Mouse (Mus musculus): ENCODE measurements at regions not wholly inside any gene's neighbourhood (a gene's known extent, or its start where the extent isn't known, plus 50 kb on each side); places are given as distances from the start of the nearest gene placed in this dataset.
A peak's percentile ranks its signal among the peaks of the same experiment; 100 is the strongest.

DNA sequence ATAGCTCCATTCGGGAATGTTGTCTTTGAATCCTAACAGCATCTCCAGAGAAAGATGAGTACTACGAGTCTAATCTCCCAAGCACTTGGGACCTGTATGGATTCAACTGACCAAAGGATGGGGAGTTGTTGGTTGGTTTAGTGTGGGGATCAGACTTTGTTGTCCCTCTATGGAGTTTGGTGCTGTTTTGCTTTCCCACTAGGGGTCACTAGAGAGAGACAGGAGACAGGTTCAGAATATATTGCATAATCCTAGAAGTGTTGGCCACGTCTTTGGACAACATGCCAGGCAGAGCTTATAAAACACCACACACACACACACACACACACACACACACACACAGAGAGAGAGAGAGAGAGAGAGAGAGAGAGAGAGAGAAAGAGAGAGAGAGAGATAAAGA is 118.6 kb upstream of the Ercc6l2 start:
- DNase-seq (ENCODE audit: low spot score in 2 of 2), result peak in 1 of 2 experiments; percentile 19

DNA sequence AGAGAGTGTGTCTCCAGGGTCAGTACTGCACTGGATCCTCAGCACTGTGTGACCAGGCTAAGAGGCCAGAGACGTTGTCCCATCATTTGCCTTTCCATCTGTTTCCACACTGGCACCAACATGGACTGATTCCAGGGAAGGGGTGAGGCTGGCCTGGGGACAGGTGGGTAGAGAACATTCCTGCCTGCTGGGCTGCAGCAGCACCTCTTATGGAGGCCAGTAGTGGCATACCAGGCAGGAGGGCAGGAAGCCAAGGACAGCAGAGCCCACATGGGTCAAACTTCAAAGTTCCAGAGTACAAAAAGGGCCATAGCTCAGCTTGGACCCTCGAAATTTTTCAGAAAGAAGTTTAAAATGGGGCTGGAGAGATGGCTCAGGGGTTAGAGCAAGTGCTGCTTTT is 115.4 kb upstream of the Ercc6l2 start:
- no peak for DNase-seq (ENCODE audit: low spot score in 2 of 2)

DNA sequence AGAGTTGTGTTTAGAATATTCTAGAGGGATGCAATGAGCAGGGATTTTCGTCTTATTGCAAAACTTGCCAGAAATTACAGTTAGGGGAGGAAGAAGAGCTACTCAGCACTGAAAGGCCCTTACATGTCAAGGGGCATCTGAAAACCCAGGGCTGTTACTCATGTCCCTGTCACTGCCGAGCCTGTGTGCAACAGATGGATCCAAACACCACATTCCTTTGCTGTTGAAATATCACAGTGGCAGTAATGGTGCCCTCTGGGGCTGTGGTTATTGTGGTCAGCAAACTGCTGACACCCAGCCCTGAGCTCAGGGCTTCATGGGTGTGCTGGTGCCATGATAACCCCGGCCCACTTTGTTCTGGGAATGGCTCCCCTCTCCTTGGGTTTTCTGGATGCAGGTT is 114.3 kb upstream of the Ercc6l2 start:
- no peak for DNase-seq (ENCODE audit: low spot score in 2 of 2)

DNA sequence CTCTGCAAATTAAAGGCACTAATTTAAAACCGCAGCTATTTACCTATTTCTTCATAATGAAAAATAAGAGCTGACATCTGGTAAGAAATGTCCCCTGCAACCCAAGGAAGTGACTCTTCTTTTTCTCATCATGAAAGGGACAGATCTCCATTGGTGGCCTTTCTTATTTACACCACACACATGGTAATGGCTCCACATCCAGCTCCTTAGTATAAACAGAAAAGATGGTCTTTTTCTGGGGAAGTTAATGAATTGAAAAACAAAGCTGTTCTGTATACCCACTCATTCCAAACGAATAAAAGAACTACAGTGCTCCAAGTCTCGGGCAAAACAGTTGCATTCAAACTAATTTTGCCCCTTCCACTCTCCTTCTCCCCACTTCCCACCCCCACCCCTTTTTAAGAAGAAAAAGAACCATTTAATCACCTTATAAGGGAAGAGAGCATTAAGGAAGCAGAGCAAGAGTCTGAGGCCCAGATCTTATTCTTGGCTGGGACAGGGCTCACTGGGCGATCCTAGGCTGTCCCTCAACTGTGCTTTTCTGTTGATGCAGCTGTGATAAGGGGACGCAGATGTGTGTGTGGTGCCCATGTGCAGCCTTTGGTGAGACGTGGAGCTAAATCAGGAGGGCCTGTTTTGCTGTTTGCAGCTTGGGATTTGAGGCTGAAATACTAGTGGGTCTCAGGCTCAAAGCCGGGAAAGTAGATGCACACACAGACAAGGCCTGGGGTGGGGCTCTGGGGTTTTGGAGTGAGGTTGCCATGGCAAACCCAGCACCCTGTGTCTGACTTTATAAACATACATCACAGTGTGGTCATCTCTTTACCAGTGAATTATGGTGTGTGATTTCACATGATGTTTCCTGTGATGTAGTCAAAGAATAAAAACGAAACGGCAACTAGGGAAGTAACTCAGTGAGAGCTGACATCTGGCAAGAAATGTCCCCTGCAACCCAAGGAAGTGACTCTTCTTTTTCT is 113.6 kb upstream of the Ercc6l2 start:
- DNase-seq (ENCODE audit: low spot score in 2 of 2), result no peak

DNA sequence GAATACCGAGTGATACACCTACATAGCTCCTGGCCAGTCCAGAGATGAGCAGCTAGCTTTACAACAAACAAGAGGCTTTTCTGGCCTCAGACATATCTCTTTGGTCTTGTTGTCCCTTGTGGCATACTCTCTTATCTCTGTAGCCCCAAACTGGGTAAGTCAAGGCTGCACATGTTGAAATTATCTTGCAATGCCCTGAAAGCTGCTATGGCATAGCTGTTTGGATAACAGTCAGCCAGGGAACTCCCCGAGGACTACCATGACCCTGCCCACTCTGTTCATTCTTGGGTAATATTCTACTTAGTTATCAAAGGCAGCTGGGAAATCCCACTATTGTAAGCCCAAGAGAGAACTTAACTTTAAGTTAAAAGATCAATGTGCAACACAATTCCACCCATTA is 106.5 kb upstream of the Ercc6l2 start:
- no peak for DNase-seq (ENCODE audit: low spot score in 2 of 2)

DNA sequence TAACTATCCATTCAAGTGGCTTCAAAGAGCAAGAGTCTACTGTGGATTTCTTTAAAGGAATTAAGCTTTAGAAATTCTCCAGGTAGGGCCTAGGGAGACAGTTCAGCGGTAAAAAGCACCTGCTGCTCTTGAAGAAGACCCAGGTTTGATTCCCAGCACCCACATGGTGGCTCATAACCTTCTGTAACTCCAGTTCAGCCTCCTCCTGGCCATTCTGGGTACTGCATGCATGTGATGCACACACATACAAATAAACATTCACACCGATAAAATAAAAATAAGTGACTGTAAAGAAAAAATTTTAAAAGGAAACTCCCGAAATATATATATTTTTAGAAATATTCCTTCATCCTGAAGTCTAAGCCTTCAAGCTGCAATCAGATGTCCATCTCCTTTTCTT is 101.9 kb upstream of the Ercc6l2 start:
- no peak for DNase-seq (ENCODE audit: low spot score in 2 of 2)

DNA sequence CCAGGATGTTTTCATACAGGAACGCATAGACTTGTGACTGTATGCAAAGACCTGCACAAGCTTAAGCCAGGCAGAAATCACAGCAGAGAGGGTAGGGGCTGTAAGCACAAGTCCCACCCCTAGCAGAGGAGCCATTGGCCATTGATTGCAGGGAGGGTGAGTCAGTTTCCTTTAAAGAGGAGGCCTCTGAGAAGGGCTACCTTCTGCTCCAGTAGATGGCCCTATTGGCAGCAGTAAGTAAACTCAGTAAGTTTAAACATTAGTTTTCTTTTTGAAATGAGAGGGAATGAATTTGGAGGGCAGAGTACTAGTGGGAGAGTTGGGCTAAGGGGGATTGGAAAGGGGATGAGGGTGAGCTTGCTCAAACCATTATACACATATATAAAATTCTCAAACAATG is 98.5 kb upstream of the Ercc6l2 start:
- DNase-seq (ENCODE audit: low spot score in 2 of 2), result no peak

DNA sequence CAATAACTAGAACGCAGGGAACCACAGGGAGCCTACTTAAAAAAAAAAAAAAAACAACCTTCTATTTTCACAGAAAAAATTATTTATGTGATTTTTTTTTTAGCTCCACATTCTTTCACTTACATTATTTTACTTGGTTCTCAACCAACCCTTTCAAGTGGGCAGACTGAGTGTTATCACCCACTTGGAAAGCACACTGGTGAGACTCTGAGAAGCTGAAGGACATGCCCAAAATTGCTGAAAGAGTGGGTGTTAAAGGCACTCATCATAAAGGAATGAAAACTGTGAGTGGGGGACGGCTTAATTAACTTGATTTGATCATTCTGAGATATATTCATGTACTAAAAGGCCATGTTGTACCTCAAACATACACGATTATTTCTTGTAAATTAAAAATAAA is 97.8 kb upstream of the Ercc6l2 start:
- no peak for DNase-seq (ENCODE audit: low spot score in 2 of 2)

DNA sequence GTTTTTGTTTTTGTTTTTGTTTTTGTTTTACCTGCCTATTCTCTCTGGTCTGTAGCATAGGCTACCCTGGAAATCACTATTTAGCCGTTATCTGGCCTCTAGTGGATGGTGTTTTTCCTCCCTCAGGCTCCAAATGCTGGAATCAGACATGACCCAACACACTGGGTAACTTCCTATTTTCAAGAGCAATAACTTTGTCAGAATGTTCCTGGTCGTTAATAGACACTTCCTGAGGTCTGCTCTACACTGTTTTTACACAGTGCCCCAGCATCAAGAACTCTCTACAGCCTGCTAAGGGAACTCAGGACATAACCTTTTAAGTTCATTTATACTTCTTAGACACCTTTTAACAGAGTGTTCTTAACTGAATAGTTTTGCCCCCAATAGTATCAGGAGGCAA is 96.3 kb upstream of the Ercc6l2 start:
- DNase-seq (ENCODE audit: low spot score in 2 of 2), result no peak

DNA sequence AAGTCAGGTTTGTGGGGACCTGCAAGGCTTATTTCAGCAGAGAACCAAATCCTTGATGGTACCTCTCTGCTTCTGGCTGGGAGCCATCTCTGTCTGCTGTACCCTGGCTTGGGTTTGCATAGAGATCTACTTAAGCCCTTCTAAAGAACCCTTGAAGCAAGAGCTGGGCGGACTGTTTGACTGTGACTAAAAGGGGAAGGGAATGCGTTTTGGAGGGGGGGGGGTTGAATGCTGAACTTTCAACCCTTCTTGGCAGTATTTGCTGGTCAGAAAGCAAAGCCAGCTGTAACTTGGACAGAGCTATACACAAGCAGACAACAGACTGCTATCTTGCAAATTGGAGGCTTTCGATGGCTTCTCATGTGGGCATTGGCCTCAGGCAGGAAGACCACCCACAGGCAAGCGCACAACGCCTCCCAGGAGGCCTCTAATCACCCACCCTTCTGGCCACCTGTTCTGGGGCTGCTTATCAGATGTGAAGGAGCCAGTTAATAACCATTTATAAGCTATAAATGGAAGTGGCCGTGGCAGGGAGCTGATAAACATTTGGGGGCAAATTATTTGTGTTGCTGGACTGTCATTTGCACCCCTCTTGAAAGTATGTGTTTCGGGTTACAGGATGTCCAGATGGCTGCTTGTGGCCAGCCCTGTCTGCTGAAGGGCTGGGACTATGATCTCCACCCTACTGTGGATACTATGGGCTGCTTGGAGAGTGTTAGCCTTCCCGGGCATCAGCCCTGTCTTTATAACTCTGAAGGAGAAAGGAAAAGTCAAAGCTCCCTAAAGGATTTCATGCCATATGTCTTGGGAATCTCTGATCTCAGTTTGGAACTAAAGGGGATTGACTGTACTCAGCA is 95.5 kb upstream of the Ercc6l2 start:
- DNase-seq (ENCODE audit: low spot score in 2 of 2), result peak in 1 of 2 experiments; percentile 15

DNA sequence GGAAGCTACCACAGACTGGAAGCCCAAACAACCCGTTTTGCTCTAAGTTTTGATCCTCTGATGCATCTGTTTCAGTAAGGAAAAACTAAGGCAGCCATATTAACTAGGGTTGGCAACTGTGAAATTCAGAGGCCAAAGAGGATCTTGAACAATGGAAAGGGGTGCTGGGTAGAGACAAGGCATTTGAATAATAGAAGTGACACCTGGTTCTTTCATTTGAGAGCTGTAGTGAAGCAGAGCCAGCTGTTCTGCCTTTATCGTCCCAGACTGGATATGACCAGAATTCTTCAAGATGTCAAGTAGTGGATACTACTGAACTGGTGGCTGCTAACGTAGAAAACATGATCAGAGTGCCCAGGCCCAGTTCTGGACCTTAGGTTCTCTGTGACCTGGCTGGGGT is 94.4 kb upstream of the Ercc6l2 start:
- DNase-seq (ENCODE audit: low spot score in 2 of 2), result no peak

DNA sequence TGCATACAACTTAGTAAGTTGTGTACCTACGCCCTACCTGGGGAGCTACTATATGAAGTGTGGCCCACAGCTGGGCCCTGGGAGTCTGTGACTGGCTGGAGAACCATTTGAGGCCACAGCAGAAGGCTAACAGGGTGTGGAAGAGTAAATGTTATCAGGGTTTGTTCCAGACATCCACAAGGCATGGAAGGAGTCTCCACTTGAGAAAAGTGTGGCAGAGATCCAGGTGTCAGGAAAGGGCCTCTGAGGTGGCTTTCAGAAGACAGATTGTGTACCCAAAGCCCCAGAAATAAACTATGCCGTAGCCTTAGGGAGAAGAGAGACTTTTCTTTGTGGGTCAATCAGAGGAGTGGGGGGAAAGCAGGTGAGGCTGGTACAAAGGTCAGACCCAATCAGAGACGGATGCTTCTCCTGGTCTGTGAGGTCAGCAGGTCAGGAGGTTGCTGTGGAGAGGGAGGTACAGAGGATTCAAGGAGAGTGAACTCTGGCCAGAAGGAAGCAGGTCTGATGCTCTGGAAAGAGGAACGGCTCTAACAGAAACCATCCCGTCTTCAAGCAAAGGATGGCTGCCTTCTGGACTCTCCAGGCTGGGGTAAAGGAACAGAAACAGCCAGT is 93.9 kb upstream of the Ercc6l2 start:
- DNase-seq (ENCODE audit: low spot score in 2 of 2), result no peak

DNA sequence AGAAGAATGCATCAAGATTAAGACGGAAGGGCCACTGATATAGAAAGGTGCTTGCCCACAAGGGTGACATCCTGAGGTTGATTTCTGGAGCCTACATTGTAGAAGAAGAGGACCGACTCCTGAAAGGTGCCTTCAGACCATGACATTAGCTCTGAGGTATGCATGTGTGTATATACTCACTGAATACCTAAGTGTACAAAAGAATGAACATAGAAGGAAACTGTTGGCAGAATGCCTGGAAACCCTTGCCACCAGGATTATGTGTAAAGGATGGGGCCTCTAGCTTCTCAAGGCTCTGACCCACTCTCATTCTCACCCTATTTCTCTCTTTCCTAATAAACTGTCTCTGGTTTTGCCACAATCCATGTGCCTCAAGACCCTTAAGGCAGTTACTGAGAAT is 90.7 kb upstream of the Ercc6l2 start:
- no peak for DNase-seq (ENCODE audit: low spot score in 2 of 2)

DNA sequence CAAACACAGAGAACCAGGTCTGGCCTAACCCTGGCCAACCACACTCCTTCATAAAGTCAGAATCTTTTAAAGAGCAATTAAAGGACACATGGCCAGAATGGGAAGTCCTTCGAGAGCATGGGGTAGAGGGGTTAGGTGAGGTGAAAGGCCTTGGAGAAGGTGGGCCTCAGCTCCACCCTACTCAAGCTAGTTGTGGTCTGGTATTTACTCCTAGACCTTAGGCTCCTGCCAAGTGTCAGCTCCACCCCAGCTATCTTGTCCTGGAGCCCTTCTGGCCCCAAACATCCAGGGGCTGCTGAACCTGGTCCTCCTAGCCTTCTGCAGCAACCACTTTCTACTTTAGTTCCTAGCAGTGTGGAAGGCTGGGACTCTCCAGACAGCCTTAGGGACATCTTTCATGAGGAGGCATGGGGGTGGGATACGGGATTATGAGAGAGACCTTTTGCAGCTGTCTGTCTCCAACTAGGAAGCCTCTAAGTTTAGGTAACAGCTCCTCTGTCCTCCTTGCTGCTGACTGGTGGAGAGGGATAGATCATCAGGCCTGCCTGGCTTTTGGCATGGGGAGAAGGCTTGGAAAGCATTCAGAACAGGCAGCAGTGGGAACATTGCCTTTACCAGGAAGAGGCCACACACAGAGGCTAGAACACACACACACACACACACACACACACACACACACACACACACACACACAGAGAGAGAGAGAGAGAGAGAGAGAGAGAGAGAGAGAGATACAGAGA is 90.0 kb upstream of the Ercc6l2 start:
- DNase-seq (ENCODE audit: low spot score in 2 of 2), result no peak

DNA sequence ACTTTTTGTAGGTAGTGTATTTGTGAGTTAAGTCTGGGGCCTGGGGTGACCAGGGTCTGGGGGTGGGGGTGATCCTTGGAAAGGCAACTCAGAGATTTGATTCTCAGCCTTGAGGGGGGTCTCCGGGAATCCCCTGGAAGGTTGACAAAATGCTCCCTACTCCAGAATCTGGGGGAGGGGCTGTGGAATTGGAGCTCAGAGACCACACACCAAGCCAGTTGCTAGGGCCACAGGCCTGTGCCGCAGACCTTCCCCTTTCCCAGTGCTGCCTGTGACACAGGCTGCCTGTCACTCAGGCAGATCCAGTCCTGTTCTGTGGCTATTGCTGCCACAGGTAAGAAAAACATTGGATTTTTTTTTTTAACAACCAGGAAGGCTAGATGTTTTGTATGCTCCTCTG is 89.0 kb upstream of the Ercc6l2 start:
- no peak for DNase-seq (ENCODE audit: low spot score in 2 of 2)

DNA sequence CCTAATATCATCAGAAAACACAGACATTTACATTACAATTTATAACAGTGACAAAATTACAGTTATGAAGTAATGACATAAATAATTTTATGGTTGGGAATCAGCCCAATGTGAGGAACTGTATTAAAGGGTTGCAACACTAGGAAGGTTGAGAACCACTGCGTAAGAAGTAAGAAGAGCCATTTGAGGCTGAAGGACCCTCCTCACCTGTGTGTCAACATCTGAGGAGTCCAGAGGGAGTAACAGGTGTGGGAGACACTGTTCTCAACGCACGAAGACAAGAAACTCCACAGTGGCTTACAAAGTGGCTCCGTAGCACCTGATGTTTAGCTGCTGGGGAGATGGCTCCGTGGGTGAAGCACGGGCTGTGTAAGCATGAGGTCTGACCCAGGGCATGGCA is 88.5 kb upstream of the Ercc6l2 start:
- DNase-seq (ENCODE audit: low spot score in 2 of 2), result no peak

DNA sequence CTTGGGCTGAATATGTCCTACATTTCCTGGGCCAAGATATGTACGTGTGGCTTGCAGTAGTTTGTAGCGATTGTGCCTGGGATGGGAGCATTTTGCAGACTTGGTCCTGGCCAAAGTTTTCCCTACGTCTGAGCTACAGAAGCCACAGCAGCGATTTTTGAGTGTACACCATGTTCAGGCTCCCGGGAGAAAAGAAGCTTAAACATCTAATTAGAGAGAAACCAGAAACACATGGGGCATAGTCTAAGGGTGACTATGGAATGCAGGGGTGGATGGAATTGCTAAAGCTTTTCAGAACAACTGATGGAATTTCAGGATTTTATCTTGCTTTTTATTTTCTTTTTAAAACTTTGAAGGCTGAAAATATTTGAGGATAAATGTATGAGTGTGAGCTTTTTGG is 79.3 kb upstream of the Ercc6l2 start:
- no peak for DNase-seq (ENCODE audit: low spot score in 2 of 2)

DNA sequence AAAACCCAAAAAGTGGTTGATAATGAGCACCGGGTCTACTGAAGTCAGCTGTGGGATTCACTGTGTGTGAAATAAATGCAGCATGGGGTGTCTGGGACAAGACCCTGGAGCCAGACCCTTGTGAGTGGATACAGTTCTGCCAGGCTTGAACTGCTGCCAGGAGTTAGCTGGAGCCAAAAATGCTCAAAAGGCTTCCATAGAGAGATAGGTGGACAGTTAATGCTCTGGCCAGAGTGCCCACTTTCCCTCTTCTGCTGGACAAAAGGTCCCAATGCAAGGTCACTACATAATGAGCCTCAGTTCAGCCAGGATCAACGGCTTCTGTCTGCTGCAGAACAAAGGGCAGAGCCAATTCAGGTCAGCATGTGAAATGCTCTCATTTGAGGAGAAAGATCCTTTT is 73.2 kb upstream of the Ercc6l2 start:
- DNase-seq (ENCODE audit: low spot score in 2 of 2), result no peak

DNA sequence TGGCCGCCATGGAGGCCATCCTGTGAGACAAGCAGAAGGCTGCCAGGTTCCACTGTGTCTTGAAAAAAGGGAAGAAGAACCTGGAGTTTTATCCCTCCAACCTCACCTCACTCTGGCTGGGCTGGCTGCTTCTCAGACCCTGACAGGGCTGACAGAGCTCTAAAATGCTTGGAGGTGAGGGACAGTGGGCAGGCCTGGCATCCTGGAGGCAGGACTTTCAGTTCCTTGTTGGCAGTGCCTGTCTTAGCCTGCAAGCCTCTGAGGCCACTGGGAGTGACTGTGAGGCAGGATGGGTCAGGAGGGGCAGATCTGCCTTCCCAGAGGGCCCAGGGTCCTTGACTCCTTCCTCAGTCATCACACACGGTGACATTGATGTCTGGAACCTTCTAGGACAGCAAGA is 66.3 kb upstream of the Ercc6l2 start:
- no peak for DNase-seq (ENCODE audit: low spot score in 2 of 2)

DNA sequence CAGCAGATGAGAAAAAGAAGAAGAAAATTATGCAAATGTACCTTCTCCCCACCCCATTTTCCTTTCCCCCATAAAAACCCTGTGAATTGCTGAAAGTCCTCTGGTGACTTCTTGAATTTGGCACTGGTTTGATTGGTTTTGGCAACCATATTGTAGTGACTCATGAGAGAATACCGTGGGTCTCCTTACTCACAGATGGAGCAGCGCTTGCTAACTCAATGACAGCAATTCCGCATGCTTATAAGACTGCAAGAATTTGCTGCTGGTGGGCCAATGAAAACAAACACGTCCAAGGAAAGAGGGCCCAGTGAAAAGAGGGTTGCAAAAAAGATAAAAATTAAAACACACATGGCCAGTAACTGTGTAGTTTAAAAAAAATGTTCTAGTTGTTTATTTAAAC is 65.0 kb upstream of the Ercc6l2 start:
- DNase-seq (ENCODE audit: low spot score in 2 of 2), result no peak

DNA sequence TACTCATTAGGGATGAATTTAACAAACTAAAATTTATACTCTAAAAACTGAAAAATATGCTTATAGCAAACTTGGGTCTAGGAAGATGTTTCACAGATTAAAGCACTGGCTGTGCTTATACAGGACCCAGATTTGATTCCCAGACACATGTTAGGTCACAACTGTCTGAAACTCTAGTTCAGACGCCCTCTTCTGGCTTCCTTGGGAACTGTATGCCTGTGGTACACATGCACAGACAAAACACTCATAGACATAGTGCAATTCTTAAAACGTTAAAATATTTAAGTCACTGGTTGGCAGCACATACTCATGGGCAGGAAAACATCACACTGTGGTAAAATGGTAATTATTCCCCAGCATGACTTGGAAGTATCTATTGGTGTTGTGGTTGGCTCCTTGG is 63.8 kb upstream of the Ercc6l2 start:
- DNase-seq (ENCODE audit: low spot score in 2 of 2), result no peak

Measured in gastrocnemius, postnatal 4 days (tissue).